Mouse (Mus musculus) kidney, embryonic 16.5 days (tissue): ENCODE measurements around the gene Plac9a. TPM values are rescaled to one million over a fixed set of nuclear protein-coding genes. Genes with fewer than 3 reads are reported as not detected.
A peak's percentile ranks its signal among the peaks of the same experiment; 100 is the strongest.

Experiments
- ATAC-seq: fragments of 200-750 bp; cut with Nextera tagmentation; 2 replicates; pipeline ENCODE4 v1.8.0; 2017; ENCODE audit warnings: moderate TSS enrichment; ENCODE audit not compliant: low FRiP score, low TSS enrichment
- H3K27ac ChIP-seq: fragments of 300-500 bp; sonication (generic); 2 replicates; pipeline ENCODE4 v1.5.1; 2014; ENCODE audit warnings: low read length
- H3K27me3 ChIP-seq: fragments of 300-500 bp; sonication (generic); 2 replicates; pipeline ENCODE4 v1.6.1; 2014; ENCODE audit warnings: low read length, control low read depth, mixed read lengths; ENCODE audit not compliant: insufficient read depth
- H3K36me3 ChIP-seq: fragments of 300-500 bp; sonication (generic); 2 replicates; pipeline ENCODE4 v1.6.1; 2014; ENCODE audit warnings: low read length, control low read depth, mixed read lengths; ENCODE audit not compliant: insufficient read depth
- H3K4me1 ChIP-seq: fragments of 300-500 bp; sonication (generic); 2 replicates; pipeline ENCODE4 v1.6.1; 2014; ENCODE audit warnings: low read length, control low read depth, mixed read lengths; ENCODE audit not compliant: insufficient read depth
- H3K4me2 ChIP-seq: fragments of 300-500 bp; sonication (generic); replicated peaks from 2 replicates; pipeline ENCODE4 v1.6.1; 2014; ENCODE audit warnings: low read depth, low read length
- H3K4me3 ChIP-seq: fragments of 300-500 bp; sonication (generic); 2 replicates; pipeline ENCODE4 v1.5.1; 2014; ENCODE audit warnings: mild to moderate bottlenecking, low read length
- H3K9ac ChIP-seq: fragments of 300-500 bp; sonication (generic); replicated peaks from 2 replicates; pipeline ENCODE4 v1.6.1; 2014; ENCODE audit warnings: low read length
- H3K9me3 ChIP-seq: fragments of 300-500 bp; sonication (generic); 2 replicates; pipeline ENCODE4 v1.6.1; 2016; ENCODE audit warnings: low read length, control low read depth
- WGBS: fragments of 180-500 bp; shearing (Covaris S2); extraction: QIAGEN DNeasy Blood & Tissue Kit; methylation state at CpG from one replicate; pipeline ENCODE4 v1.1.7; 2014; 5-methylcytosine and 5-hydroxymethylcytosine counted together
- polyA plus RNA-seq: library from polyadenylated mRNA; unstranded; fragments of >200 nt; fragmentation: Nextera tagmentation; extraction: Ambion mirVana; gene quantifications from 2 replicates; pipeline ENCODE4 v1.2.1, GENCODE M21; 2015

The Plac9a gene
- polyA plus RNA-seq, 1 experiment from 2014 or later: not detected

GRCm38 (mm10) chr14:25866832-25867231 lies 36.1 kb downstream of the Plac9a start:
- no peaks in the 10 kb centered on the region for H3K27me3 ChIP-seq
- ATAC-seq: no peak
- H3K36me3 ChIP-seq: no peaks in the 10 kb centered on the region; the same call in 1 of the 2 replicates
- peaks cover 17% of the 10 kb centered on the region; the same call in 1 of the 2 replicates for H3K4me1 ChIP-seq
- no peak overlapping the region for H3K4me2 ChIP-seq
- no peak overlapping the region for H3K9ac ChIP-seq
- no peak overlapping the region for H3K4me3 ChIP-seq
- H3K27ac ChIP-seq: no peak overlapping the region
- 49% methylated on average over 11 of the region's 11 CpGs for WGBS
- H3K9me3 ChIP-seq: no peaks in the 10 kb centered on the region

GRCm38 (mm10) chr14:25866384-25866783 lies 36.5 kb downstream of the Plac9a start:
- peaks cover 17% of the 10 kb centered on the region; the same call in 1 of the 2 replicates for H3K4me1 ChIP-seq
- H3K4me2 ChIP-seq: no peak overlapping the region
- H3K4me3 ChIP-seq: no peak overlapping the region
- ATAC-seq: no peak
- H3K27ac ChIP-seq: no peak overlapping the region
- no peaks in the 10 kb centered on the region for H3K9me3 ChIP-seq
- no peak overlapping the region for H3K9ac ChIP-seq
- 73% methylated on average over 6 of the region's 6 CpGs for WGBS
- H3K36me3 ChIP-seq: no peaks in the 10 kb centered on the region; the same call in 1 of the 2 replicates
- H3K27me3 ChIP-seq: no peaks in the 10 kb centered on the region

DNA sequence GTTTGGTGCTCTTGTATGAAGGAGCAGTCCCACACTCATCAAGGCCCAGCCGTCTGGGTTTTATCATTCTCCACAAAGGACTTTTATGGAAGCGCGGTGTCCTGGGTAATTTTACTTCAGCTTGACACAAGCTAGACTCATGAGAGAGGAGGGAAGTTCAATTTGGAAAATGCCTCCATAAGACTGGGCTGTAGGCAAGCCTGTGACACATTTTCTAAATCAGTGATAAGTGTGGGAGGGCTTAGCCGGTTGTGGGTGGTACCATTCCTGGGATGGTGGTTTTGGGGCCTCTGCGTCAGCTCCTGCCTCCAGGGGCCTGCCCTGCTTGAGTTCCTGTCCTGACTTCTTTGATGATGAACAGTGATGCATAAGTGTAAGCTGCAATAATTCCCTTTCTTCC lies 37.6 kb downstream of the Plac9a start:
- Histone ChIP-seq H3K4me3 (no peak overlapping the region), H3K27me3 (no peaks in the 10 kb centered on the region), H3K9me3 (no peaks in the 10 kb centered on the region), H3K4me2 (no peak overlapping the region), H3K36me3 (no peaks in the 10 kb centered on the region), H3K9ac (no peak overlapping the region), H3K27ac (no peak overlapping the region), H3K4me1 (peaks cover 17% of the 10 kb centered on the region; the same call in 1 of the 2 replicates)
- 77% methylated on average over 5 of the region's 5 CpGs for WGBS
- no peak for ATAC-seq

DNA sequence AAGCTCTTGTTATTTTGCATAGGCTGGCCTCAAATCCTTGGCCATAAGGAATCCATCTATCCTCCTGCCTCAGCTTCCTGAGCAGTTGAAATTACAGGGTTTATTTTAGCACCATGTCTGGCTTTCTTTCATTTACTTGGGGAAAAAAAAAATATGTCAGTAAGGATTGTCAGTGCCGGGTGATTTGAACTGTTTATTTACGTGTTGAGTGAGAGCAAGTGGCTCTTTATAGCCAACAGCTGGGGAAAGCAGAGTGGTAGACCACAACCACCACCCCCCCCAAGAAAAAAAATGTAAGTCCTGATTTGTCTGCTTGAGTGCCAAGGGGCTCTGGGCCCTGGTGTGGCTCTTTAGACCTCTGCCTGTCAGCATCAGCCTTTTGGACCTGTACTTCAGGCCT lies 39.2 kb downstream of the Plac9a start:
- ATAC-seq: no peak
- no peak overlapping the region for H3K9ac ChIP-seq
- H3K4me2 ChIP-seq: no peak overlapping the region
- no peaks in the 10 kb centered on the region for H3K36me3 ChIP-seq
- H3K9me3 ChIP-seq: no peaks in the 10 kb centered on the region
- H3K4me3 ChIP-seq: no peak overlapping the region
- H3K4me1 ChIP-seq: peaks cover 9% of the 10 kb centered on the region; the same call in 1 of the 2 replicates
- no peak overlapping the region for H3K27ac ChIP-seq
- H3K27me3 ChIP-seq: no peaks in the 10 kb centered on the region
- 64% methylated on average over 2 of the region's 2 CpGs for WGBS

DNA sequence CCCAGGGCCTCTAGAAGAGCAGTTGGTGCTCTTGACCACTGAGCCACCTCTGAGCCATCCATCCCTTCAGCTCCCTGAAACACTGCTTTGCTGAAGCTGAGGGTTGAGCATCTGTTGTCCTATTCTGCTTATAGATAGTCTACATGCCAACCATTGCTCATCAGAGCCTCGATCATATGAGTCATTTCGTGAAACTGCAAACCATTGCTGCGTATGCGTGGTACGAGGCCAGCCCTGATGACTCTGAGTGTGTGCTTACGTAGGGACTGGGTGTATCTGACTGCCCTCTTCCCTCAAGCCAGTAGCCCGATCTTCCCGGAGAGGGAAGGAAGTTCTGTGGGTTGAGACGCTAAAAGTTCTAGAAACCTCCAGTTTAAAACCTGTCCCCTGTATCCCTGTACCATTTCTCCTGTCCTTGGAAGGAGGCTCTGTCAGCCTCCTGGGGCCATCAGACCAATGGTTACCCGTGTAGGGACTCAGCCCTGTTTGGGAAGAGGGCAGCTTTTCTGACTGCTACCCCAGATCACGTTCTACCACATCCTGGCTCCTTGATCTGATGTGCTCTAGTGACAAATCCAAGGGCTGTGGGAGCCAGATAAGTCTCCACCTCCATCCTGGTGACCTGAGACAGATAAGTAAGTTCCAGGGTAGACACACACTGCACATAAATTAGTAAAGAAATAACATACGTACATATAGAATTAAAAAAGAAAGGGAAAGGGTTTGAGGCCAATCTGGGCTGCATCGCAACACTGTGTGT lies 40.9 kb downstream of the Plac9a start:
- Histone ChIP-seq H3K27me3 (no peaks in the 10 kb centered on the region), H3K9ac (no peak overlapping the region), H3K4me1 (peaks cover 13% of the 10 kb centered on the region), H3K4me3 (no peak overlapping the region), H3K9me3 (no peaks in the 10 kb centered on the region), H3K36me3 (no peaks in the 10 kb centered on the region), H3K4me2 (no peak overlapping the region), H3K27ac (no peak overlapping the region)
- 91% methylated on average over 13 of the region's 13 CpGs for WGBS
- no peak for ATAC-seq

DNA sequence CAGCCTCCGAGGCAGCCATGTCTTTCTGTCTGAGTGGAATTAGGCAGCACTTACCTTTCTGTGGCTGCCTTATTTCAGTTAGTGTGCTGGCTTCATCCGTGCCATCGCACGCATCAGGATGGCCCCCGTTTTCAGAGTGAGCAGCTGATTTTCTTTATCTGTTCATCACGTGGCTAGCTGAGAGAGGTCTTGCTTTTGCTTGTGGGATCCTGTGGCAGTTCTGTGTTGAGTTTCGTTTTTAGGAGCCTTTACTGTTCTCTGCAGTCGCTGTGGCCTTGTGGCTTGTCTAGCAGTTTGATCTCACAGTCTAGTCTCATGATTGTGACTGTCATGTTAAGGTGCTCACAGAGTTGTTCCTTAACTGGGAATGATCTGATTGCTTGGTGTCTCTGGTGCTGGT lies 45.0 kb downstream of the Plac9a start:
- ATAC-seq: no peak
- Histone ChIP-seq H3K27me3 (no peaks in the 10 kb centered on the region), H3K36me3 (no peaks in the 10 kb centered on the region), H3K9me3 (no peaks in the 10 kb centered on the region), H3K4me2 (no peak overlapping the region), H3K9ac (no peak overlapping the region), H3K27ac (no peak overlapping the region), H3K4me3 (no peak overlapping the region), H3K4me1 (peaks cover 28% of the 10 kb centered on the region)
- WGBS: 76% methylated on average over 8 of the region's 8 CpGs

DNA sequence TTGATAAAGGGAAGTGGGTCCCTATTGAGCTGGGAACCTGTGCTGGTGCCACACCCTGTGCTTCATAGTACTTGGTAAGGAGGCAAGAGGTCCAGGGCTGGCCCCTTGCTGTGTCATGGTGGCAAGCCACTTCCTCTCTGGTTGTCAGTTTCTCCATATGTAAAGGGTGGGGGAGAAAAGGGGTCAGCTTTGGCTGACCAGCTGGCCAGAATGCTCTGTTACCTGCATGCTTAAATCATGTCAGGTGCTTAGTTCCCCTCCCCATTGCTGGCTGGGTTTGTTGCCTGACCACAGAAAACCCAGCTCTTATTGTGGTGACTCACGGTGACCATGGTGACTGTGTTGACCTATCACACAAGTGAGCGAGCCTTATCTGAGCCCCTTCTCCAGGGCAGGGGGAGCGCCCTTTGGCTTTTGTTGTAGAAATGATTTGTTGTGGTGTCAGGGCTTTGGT lies 45.7 kb downstream of the Plac9a start:
- no peak for ATAC-seq
- H3K4me1 ChIP-seq: peaks cover 36% of the 10 kb centered on the region
- H3K9ac ChIP-seq: no peak overlapping the region
- H3K27me3 ChIP-seq: no peaks in the 10 kb centered on the region
- no peak overlapping the region for H3K4me2 ChIP-seq
- no peaks in the 10 kb centered on the region for H3K36me3 ChIP-seq
- 47% methylated on average over 3 of the region's 3 CpGs for WGBS
- H3K27ac ChIP-seq: no peak overlapping the region
- H3K4me3 ChIP-seq: no peak overlapping the region
- H3K9me3 ChIP-seq: no peaks in the 10 kb centered on the region

- WGBS: 73% methylated on average over 8 of the region's 8 CpGs
- 0 out of 2 replicates have a peak overlapping the region, but pooled peaks have one; percentile 23 for H3K27ac ChIP-seq
- no peaks in the 10 kb centered on the region for H3K36me3 ChIP-seq
Measured at GRCm38 (mm10) chr14:25855241-25855885, 47.5 kb downstream of the Plac9a start.

DNA sequence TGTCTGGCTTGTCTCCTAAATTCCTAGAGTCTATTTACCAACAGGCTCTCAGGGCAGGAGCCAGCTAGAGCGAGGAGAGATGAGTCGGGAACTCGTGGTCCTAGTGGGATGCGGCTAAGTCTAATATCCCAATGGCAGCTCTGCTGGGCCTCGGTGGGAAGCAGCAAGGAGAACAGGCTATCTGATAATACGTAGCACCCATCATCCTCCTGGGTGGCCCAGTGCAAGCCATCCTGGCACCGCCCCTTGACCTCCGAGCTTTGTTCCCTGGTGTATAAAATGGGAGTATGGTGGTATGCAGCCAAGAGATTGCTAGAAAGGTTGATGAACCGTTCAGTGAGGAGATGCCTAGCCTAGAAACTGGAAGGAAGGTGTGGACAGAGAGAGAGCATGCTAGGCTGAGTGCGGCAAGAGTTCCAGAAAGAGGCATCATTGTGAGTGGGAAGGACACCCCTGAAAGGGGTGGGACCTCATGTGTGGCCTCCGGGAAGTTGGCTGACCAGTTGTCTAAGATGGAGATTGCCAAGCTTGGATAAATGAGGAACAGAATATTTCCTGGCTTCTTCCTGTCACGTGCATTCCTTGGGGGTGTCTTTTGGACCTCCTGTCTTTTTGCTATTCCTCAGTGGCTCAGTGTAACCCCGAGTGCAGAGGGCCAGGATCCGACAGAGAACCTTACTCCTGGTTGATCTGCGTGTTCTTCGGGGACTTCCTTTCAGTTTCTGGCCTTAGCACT lies 49.0 kb downstream of the Plac9a start:
- no peak overlapping the region for H3K9ac ChIP-seq
- H3K27ac ChIP-seq: no peak overlapping the region
- H3K4me1 ChIP-seq: peaks cover 40% of the 10 kb centered on the region
- 87% methylated on average over 16 of the region's 16 CpGs for WGBS
- no peaks in the 10 kb centered on the region for H3K9me3 ChIP-seq
- no peak overlapping the region for H3K4me2 ChIP-seq
- ATAC-seq: no peak
- H3K4me3 ChIP-seq: no peak overlapping the region
- H3K36me3 ChIP-seq: no peaks in the 10 kb centered on the region
- H3K27me3 ChIP-seq: no peaks in the 10 kb centered on the region

More at GRCm38 (mm10) chr14:25855241-25855885, 47.5 kb downstream of the Plac9a start:
- Histone ChIP-seq H3K9me3 (no peaks in the 10 kb centered on the region), H3K27me3 (no peaks in the 10 kb centered on the region), H3K9ac (no peak overlapping the region), H3K4me2 (no peak overlapping the region), H3K4me1 (peaks cover 40% of the 10 kb centered on the region), H3K4me3 (no peak overlapping the region)
- ATAC-seq: no peak
